8 mouse cellular contexts compared by ENCODE assay signal in the genomic region with DNA sequence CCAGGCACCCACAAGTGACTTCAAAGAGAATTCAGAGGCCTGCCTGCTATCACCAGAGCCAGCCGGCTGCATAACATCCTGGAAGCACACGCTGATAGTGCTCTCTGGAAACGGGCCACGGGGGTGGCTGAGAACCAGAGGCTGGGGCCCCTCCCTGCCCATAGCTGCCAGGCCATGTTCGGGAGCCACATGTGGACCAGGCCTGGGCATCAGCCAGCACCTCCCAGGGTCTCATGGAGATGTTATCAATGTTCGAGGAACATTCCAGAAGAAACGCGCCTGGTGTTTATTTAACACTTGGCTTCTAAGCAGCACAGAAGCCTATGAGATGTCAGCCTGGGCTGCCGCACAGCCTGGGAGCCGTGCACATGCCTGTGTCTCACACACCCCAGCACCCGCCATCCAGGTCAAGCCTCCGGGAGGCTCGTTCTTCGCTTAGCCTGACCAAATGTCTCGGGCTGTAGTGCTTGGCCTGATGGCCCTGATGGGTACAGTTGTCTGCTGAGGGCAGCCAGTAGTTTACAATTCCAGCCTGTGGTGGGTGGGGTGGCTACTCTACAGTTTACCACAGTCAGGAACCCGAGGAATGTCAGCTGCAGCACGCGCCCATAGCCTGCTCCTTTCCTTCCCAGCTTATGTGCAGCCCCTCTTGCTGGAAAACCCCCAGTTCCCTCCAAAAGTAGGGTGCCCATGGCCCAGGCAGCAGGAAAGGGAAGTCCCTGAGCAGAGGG. TPM values are rescaled to one million over a fixed set of nuclear protein-coding genes. Genes with fewer than 3 reads are reported as not detected.
DNase-seq lines count a peak whose midpoint lies in the region; ATAC-seq and TF ChIP-seq lines count a peak whose summit lies in the region.
"Had no signal": no experiment of that assay in that cellular context is flagged by ENCODE, and none has a peak within 500 bp of the region (broad histone marks: within the 10 kb centered on the region; RNA-seq: fewer than 3 reads in every experiment).

No protein-coding gene starts in this region.

- peak overlapping the region; percentile 78 for H3K27ac ChIP-seq in heart, postnatal 0 days (ENCODE audit: low read depth)
- H3K27ac ChIP-seq in limb, embryonic 15.5 days = peak overlapping the region; percentile 29
- no peak overlapping the region for H3K27ac ChIP-seq in forebrain, embryonic 14.5 days (ENCODE audit: low read depth, low read length)
- H3K27ac ChIP-seq: neural tube, embryonic 12.5 days had no signal

- H3K4me2 ChIP-seq in heart, postnatal 0 days (ENCODE audit: low read depth, low read length) = peak overlapping the region; percentile 22; the same call in 1 of the 2 replicates
- H3K4me2 ChIP-seq in limb, embryonic 15.5 days = no peak overlapping the region; the same call in 1 of the 2 replicates
- H3K4me2 ChIP-seq in forebrain, embryonic 14.5 days (ENCODE audit: low read length) = no peak overlapping the region
- H3K4me2 ChIP-seq: neural tube, embryonic 12.5 days had no signal

- H3K4me1 ChIP-seq in heart, postnatal 0 days (ENCODE audit: control insufficient read depth, insufficient read depth) = peaks cover 18% of the 10 kb centered on the region
- H3K4me1 ChIP-seq in limb, embryonic 15.5 days = peaks cover 11% of the 10 kb centered on the region
- H3K4me1 ChIP-seq in forebrain, embryonic 14.5 days (ENCODE audit: control insufficient read depth, insufficient read depth, low read length) = no peaks in the 10 kb centered on the region
- H3K4me1 ChIP-seq: neural tube, embryonic 12.5 days had no signal

- peak; percentile 78 for TF ChIP-seq EP300 in heart, postnatal 0 days (IDR thresholded peaks at IDR 0.05; ENCODE audit: low read depth)

- peaks cover 33% of the 10 kb centered on the region for H3K36me3 ChIP-seq in heart, postnatal 0 days (replicated peaks; ENCODE audit: control insufficient read depth, insufficient read depth, low read length)
- H3K36me3 ChIP-seq in limb, embryonic 15.5 days = peaks cover 38% of the 10 kb centered on the region
- peaks cover 32% of the 10 kb centered on the region for H3K36me3 ChIP-seq in forebrain, embryonic 14.5 days (ENCODE audit: control insufficient read depth, insufficient read depth, low read length)

- no peak overlapping the region for H3K4me3 ChIP-seq in heart, postnatal 0 days (ENCODE audit: low read depth, low read length)
- H3K4me3 ChIP-seq in limb, embryonic 15.5 days = no peak overlapping the region
- H3K4me3 ChIP-seq in forebrain, embryonic 14.5 days (ENCODE audit: low read depth, low read length) = no peak overlapping the region
- H3K4me3 ChIP-seq: neural tube, embryonic 12.5 days had no signal

- peak; percentile 87 for ATAC-seq in heart, postnatal 0 days (ENCODE audit: insufficient read depth, low read depth)
- peak; percentile 25; the same call in 1 of the 2 replicates for ATAC-seq in limb, embryonic 15.5 days (ENCODE audit: insufficient number of reproducible peaks, low FRiP score, low TSS enrichment, low read depth)
- ATAC-seq in forebrain, embryonic 14.5 days = no peak

- 5% methylated on average over 18 of the region's 18 CpGs for WGBS in heart, postnatal 0 days
- 22% methylated on average over 18 of the region's 18 CpGs for WGBS in limb, embryonic 15.5 days
- 78% methylated on average over 18 of the region's 18 CpGs for WGBS in forebrain, embryonic 14.5 days

- H3K9me3 ChIP-seq in heart, postnatal 0 days (replicated peaks; ENCODE audit: control insufficient read depth, low read length) = no peaks in the 10 kb centered on the region
- H3K9me3 ChIP-seq in limb, embryonic 15.5 days = no peaks in the 10 kb centered on the region
- no peaks in the 10 kb centered on the region for H3K9me3 ChIP-seq in forebrain, embryonic 14.5 days (replicated peaks; ENCODE audit: control insufficient read depth, low read length)
- H3K9me3 ChIP-seq: neural tube, embryonic 12.5 days had no signal

- no peaks in the 10 kb centered on the region for H3K27me3 ChIP-seq in heart, postnatal 0 days (ENCODE audit: control insufficient read depth, insufficient read depth, low read length)
- H3K27me3 ChIP-seq in limb, embryonic 15.5 days = no peaks in the 10 kb centered on the region
- H3K27me3 ChIP-seq in forebrain, embryonic 14.5 days (replicated peaks; ENCODE audit: control insufficient read depth, insufficient read depth, low read length) = no peaks in the 10 kb centered on the region
- H3K27me3 ChIP-seq: neural tube, embryonic 12.5 days had no signal

- no peak overlapping the region for H3K9ac ChIP-seq in heart, postnatal 0 days (replicated peaks; ENCODE audit: low read depth, low read length)
- no peak overlapping the region for H3K9ac ChIP-seq in limb, embryonic 15.5 days
- no peak overlapping the region for H3K9ac ChIP-seq in forebrain, embryonic 14.5 days (ENCODE audit: low read length)
- H3K9ac ChIP-seq: neural tube, embryonic 12.5 days had no signal

- peak; percentile 94 for DNase-seq in NIH3T3 (ENCODE audit: low read depth)
- DNase-seq in embryo, embryonic 10 days (ENCODE audit: low spot score) = peak; percentile 39
- peak; percentile 83 for DNase-seq in heart, postnatal 0 days (ENCODE audit: low spot score)
- DNase-seq in ovary, postnatal 14 days (ENCODE audit: low spot score) = peak; percentile 50
- no peak for DNase-seq in right cerebral cortex, postnatal 36 days (ENCODE audit: low spot score in 2 of 2)
- DNase-seq in forebrain, embryonic 14.5 days (ENCODE audit: low spot score) = no peak

- TF ChIP-seq CTCF in heart, postnatal 0 days (IDR thresholded peaks at IDR 0.05; ENCODE audit: low read depth) = no peak

RNA-seq across cellular contexts. Expression of gene Fam207a, which starts 31.2 kb away (rescaled TPM):
- total RNA-seq in heart, postnatal 0 days (2014; rRNA removed; ENCODE audit: low replicate concordance) = 18.1 and 32.1 TPM in 2 replicates
- polyA plus RNA-seq in heart, postnatal 0 days (2015; fragmentation: Nextera tagmentation; extraction: Ambion mirVana) = 16.1 and 16.2 TPM in 2 replicates
- 36.2 and 37.7 TPM in 2 replicates for polyA plus RNA-seq in limb, embryonic 15.5 days (2015; fragmentation: Nextera tagmentation; extraction: Ambion mirVana)
- 33.8 and 36.9 TPM in 2 replicates for polyA plus RNA-seq in forebrain, embryonic 14.5 days (2014; fragmentation: Nextera tagmentation; extraction: Ambion mirVana)

RNA-seq across cellular contexts. Expression of gene Itgb2, which starts 45.7 kb away (rescaled TPM):
- 0.69 and 12.2 TPM in 2 replicates for total RNA-seq in heart, postnatal 0 days (2014; rRNA removed; ENCODE audit: low replicate concordance)
- 1.4 and 1.5 TPM in 2 replicates for polyA plus RNA-seq in heart, postnatal 0 days (2015; fragmentation: Nextera tagmentation; extraction: Ambion mirVana)
- 3.5 TPM in 2 replicates for polyA plus RNA-seq in limb, embryonic 15.5 days (2015; fragmentation: Nextera tagmentation; extraction: Ambion mirVana)
- 0.67 and 0.89 TPM in 2 replicates for polyA plus RNA-seq in forebrain, embryonic 14.5 days (2014; fragmentation: Nextera tagmentation; extraction: Ambion mirVana)

Comparison
In these comparisons a context has a peak if more than half of its experiments do, and no peak if none do; other contexts are left out.
1. DNase-seq: peak in NIH3T3 (single experiment), embryo, embryonic 10 days (single experiment), heart, postnatal 0 days (single experiment) and ovary, postnatal 14 days (single experiment); none in right cerebral cortex, postnatal 36 days (0 of 2) and forebrain, embryonic 14.5 days (single experiment).